Mouse (Mus musculus) G1E (cell line): ENCODE results near the gene Man2a1.

Source experiments
- CTCF ChIP-seq: IDR thresholded peaks from 2 replicates; pipeline ENCODE4 v1.5.1; 2012; ENCODE audit warnings: low read depth, low read length, inconsistent platforms, mixed read lengths
- GATA1 ChIP-seq: IDR thresholded peaks from 2 replicates; pipeline ENCODE4 v1.6.1; 2012; ENCODE audit warnings: borderline replicate concordance, low read length, inconsistent platforms, mixed read lengths
- GATA2 ChIP-seq: IDR thresholded peaks from 2 replicates; pipeline ENCODE4 v1.6.1; 2012; ENCODE audit warnings: low read depth, low read length, inconsistent platforms, borderline replicate concordance
- POLR2AphosphoS5 ChIP-seq: IDR thresholded peaks from 2 replicates; pipeline ENCODE4 v1.6.1; 2012; ENCODE audit warnings: low read depth, low read length, inconsistent platforms; ENCODE audit not compliant: insufficient replicate concordance
- TAL1 ChIP-seq: conservative IDR thresholded peaks from 2 replicates; pipeline ENCODE4 v1.6.1; 2012; ENCODE audit warnings: low read depth, low read length, inconsistent platforms, mixed read lengths

- TF ChIP-seq CTCF (no peak), TAL1 (no peak), POLR2AphosphoS5 (no peak), GATA2 (no peak), GATA1 (no peak)
Observed at GRCm38 (mm10) chr17:64618996-64619395, 18.5 kb downstream of the Man2a1 start.
